Mouse (Mus musculus) midbrain, embryonic 16.5 days (tissue): Measurements from ENCODE around the gene Ttc38. TPM values are rescaled to one million over a fixed set of nuclear protein-coding genes. Genes with fewer than 3 reads are reported as not detected.
A peak's percentile ranks its signal among the peaks of the same experiment; 100 is the strongest.

Experiments used
- ATAC-seq: fragments of 200-750 bp; cut with Nextera tagmentation; 2 replicates; pipeline ENCODE4 v1.8.0; 2017; ENCODE audit warnings: moderate TSS enrichment
- H3K27ac ChIP-seq: fragments of 300-500 bp; sonication (generic); 2 replicates; pipeline ENCODE4 v1.5.1; 2014; ENCODE audit warnings: mild to moderate bottlenecking, low read length, mixed read lengths
- H3K27me3 ChIP-seq: fragments of 300-500 bp; sonication (generic); 2 replicates; pipeline ENCODE4 v1.6.1; 2014; ENCODE audit warnings: low read depth, low read length, mixed read lengths; ENCODE audit not compliant: control insufficient read depth, insufficient read depth
- H3K36me3 ChIP-seq: fragments of 300-500 bp; sonication (generic); 2 replicates; pipeline ENCODE4 v1.6.1; 2014; ENCODE audit warnings: mild to moderate bottlenecking, low read length, moderate library complexity, mixed read lengths; ENCODE audit not compliant: control insufficient read depth, insufficient read depth
- H3K4me1 ChIP-seq: fragments of 300-500 bp; sonication (generic); 2 replicates; pipeline ENCODE4 v1.6.1; 2014; ENCODE audit warnings: mild to moderate bottlenecking, low read length, mixed read lengths; ENCODE audit not compliant: control insufficient read depth, insufficient read depth
- H3K4me2 ChIP-seq: fragments of 300-500 bp; sonication (generic); 2 replicates; pipeline ENCODE4 v1.6.1; 2014; ENCODE audit warnings: mild to moderate bottlenecking, low read length, mixed read lengths
- H3K4me3 ChIP-seq: fragments of 300-500 bp; sonication (generic); 2 replicates; pipeline ENCODE4 v1.5.1; 2014; ENCODE audit warnings: low read depth, mild to moderate bottlenecking, low read length, moderate library complexity, mixed read lengths
- H3K9ac ChIP-seq: fragments of 300-500 bp; sonication (generic); 2 replicates; pipeline ENCODE4 v1.6.1; 2014; ENCODE audit warnings: low read depth, low read length, mixed read lengths
- H3K9me3 ChIP-seq: fragments of 300-500 bp; sonication (generic); replicated peaks from 2 replicates; pipeline ENCODE4 v1.6.1; 2014; ENCODE audit warnings: mild to moderate bottlenecking, low read length, mixed read lengths; ENCODE audit not compliant: control insufficient read depth, poor library complexity, severe bottlenecking
- WGBS: fragments of 180-500 bp; shearing (Covaris S2); extraction: QIAGEN DNeasy Blood & Tissue Kit; methylation state at CpG from one replicate; pipeline ENCODE4 v1.1.7; 2014; 5-methylcytosine and 5-hydroxymethylcytosine counted together
- polyA plus RNA-seq: library from polyadenylated mRNA; unstranded; fragments of >200 nt; fragmentation: Nextera tagmentation; extraction: Ambion mirVana; gene quantifications from 2 replicates; pipeline ENCODE4 v1.2.1, GENCODE M21; 2015

The Ttc38 gene
- polyA plus RNA-seq, 1 experiment from 2014 or later = 2.9 TPM

GRCm38 (mm10) chr15:85810806-85811521, 21.1 kb upstream of the Ttc38 start:
- no peaks in the 10 kb centered on the region for H3K9me3 ChIP-seq
- peak; percentile 89 for ATAC-seq
- H3K4me1 ChIP-seq = peaks cover 9% of the 10 kb centered on the region
- H3K27me3 ChIP-seq = no peaks in the 10 kb centered on the region
- H3K27ac ChIP-seq = peak overlapping the region; percentile 93
- peak overlapping the region; percentile 80 for H3K4me3 ChIP-seq
- H3K4me2 ChIP-seq = peak overlapping the region; percentile 88
- 4% methylated on average over 36 of the region's 36 CpGs for WGBS
- H3K9ac ChIP-seq = peak overlapping the region; percentile 86
- no peaks in the 10 kb centered on the region for H3K36me3 ChIP-seq

GRCm38 (mm10) chr15:85811535-85812277, 20.4 kb upstream of the Ttc38 start, which contains the start of gene Cdpf1:
Gene Cdpf1 (minus strand): TSS chr15:85811697.
- peak within 1 kb of the TSS; percentile 80 for H3K4me3 ChIP-seq
- peaks cover 9% of the 10 kb centered on the region for H3K4me1 ChIP-seq
- H3K9ac ChIP-seq = peak within 1 kb of the TSS; percentile 86
- ATAC-seq = peak; percentile 94
- peak within 1 kb of the TSS; percentile 88 for H3K4me2 ChIP-seq
- WGBS = 2% methylated on average over 32 of the region's 36 CpGs
- no peaks in the 10 kb centered on the region for H3K9me3 ChIP-seq
- H3K27ac ChIP-seq = peak within 1 kb of the TSS; percentile 93
- H3K36me3 ChIP-seq = no peaks in the 10 kb centered on the region
- H3K27me3 ChIP-seq = no peaks in the 10 kb centered on the region

GRCm38 (mm10) chr15:85813428-85813827, 18.7 kb upstream of the Ttc38 start:
- no peaks in the 10 kb centered on the region for H3K27me3 ChIP-seq
- ATAC-seq = no peak
- no peaks in the 10 kb centered on the region for H3K9me3 ChIP-seq
- no peak overlapping the region for H3K4me2 ChIP-seq
- no peak overlapping the region for H3K27ac ChIP-seq
- H3K4me1 ChIP-seq = peaks cover 9% of the 10 kb centered on the region
- WGBS = 69% methylated on average over 10 of the region's 10 CpGs
- H3K4me3 ChIP-seq = no peak overlapping the region
- H3K36me3 ChIP-seq = no peaks in the 10 kb centered on the region
- no peak overlapping the region for H3K9ac ChIP-seq

DNA sequence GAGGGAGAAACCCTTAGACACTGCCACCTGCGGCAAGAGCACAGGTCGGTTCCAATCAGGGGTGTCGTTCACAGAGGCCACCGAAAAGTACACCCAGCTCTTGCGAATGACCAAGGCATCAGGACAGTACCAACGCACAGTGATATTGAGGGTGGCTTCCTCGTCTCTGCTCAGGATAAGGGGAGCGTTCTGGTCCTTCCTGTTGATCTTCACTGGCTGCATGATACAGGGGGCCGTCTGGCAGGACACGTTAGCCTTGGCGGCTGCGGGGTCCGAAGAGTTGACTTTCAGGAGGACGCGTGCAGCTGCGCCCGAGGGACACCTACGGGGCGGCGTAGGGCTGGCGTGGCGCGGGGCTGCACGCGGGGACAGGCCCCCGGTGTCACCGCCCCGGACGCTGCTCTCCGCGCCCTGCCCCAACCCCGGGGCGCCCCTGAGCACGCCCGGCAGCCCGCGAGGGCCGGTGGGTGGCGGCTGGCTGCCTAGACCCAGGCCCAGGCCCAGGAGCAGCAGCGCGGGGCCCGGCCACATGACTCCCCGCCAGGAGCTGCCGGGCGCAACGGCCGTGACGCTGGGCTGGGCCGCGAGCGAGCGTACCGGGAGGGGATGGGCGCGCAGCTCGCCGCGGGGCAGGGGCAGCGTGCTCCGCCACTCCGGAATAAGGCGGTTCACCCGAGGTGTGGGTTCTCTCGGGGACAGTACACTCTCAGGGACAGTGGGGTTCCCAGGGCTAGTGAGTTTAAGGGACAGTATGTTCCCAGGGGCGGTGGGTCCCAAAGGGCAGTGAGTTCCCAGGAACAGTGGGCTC, 10.7 kb upstream of the Ttc38 start, which contains the start of gene Pkdrej:
Gene Pkdrej, minus strand, starts transcription at position 532 of the 808 bp plus-strand sequence.
- H3K4me3 ChIP-seq = peak within 1 kb of the TSS; percentile 42
- ATAC-seq = peak; percentile 42; the same call in 1 of the 2 replicates
- H3K4me2 ChIP-seq = peak within 1 kb of the TSS; percentile 71
- H3K27me3 ChIP-seq = no peaks in the 10 kb centered on the region; the same call in none of the 2 replicates
- H3K9me3 ChIP-seq = no peaks in the 10 kb centered on the region
- 2% methylated on average over 58 of the region's 65 CpGs for WGBS
- no peak within 1 kb of the TSS for H3K27ac ChIP-seq
- H3K4me1 ChIP-seq = peaks cover 3% of the 10 kb centered on the region; the same call in 1 of the 2 replicates
- no peaks in the 10 kb centered on the region for H3K36me3 ChIP-seq
- H3K9ac ChIP-seq = peak within 1 kb of the TSS; percentile 57

DNA sequence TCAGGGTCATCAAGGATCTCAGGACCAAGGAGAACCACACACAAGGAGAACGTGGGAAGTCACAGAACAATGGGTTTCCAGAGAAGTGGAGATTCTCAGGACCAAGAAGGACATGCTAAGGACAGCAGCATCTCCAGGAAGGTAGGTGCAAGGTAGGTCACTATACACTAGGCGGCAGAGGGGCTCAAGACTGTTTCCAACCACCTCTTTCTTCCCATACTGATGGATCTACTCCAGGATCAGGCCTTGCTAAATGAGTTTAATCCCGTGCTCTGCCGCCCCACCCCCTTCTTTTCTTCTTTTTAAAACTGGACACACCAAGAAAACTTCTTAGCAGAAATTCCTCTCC, 10.1 kb upstream of the Ttc38 start:
- Histone ChIP-seq H3K27ac (no peak overlapping the region), H3K4me2 (peak overlapping the region; percentile 71), H3K4me1 (peaks cover 3% of the 10 kb centered on the region; the same call in 1 of the 2 replicates), H3K4me3 (peak overlapping the region; percentile 42), H3K9ac (peak overlapping the region; percentile 57; the same call in 1 of the 2 replicates), H3K9me3 (no peaks in the 10 kb centered on the region), H3K36me3 (no peaks in the 10 kb centered on the region), H3K27me3 (no peaks in the 10 kb centered on the region; the same call in none of the 2 replicates)
- 9% methylated on average over 4 of the region's 4 CpGs for WGBS
- 0 out of 2 replicates have a peak, but pooled peaks have one; percentile 48 for ATAC-seq

GRCm38 (mm10) chr15:85826676-85827075, 5.4 kb upstream of the Ttc38 start:
- Histone ChIP-seq H3K36me3 (no peaks in the 10 kb centered on the region), H3K9me3 (no peaks in the 10 kb centered on the region), H3K4me1 (peaks cover 3% of the 10 kb centered on the region; the same call in 1 of the 2 replicates), H3K9ac (no peak overlapping the region), H3K27me3 (no peaks in the 10 kb centered on the region), H3K4me2 (no peak overlapping the region), H3K27ac (no peak overlapping the region), H3K4me3 (no peak overlapping the region)
- WGBS = 78% methylated on average over 5 of the region's 5 CpGs
- ATAC-seq = no peak

DNA sequence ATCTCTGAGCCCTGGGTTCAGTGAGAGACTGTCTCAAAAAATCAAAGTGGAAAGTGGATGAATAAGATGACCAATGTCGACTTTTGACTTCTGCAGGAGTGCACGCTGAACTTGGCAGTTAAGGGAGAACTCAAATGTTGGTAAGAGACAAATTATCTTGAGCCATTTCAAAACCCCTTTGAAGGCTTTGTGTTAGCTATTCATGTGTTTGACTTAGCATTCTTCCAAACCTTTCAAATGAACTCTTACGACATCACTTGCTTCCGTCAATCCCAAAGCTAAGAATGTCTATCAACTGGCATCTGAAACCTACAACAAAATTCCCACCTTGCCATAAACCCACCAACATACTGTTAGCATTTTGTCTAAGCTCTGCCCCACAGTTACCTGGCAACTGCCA, 4.0 kb upstream of the Ttc38 start:
- Histone ChIP-seq H3K36me3 (no peaks in the 10 kb centered on the region), H3K27ac (no peak overlapping the region), H3K4me1 (peaks cover 6% of the 10 kb centered on the region; the same call in 1 of the 2 replicates), H3K4me3 (no peak overlapping the region), H3K9me3 (no peaks in the 10 kb centered on the region), H3K4me2 (no peak overlapping the region), H3K9ac (no peak overlapping the region), H3K27me3 (no peaks in the 10 kb centered on the region)
- 92% methylated on average over 4 of the region's 4 CpGs for WGBS
- ATAC-seq = no peak

DNA sequence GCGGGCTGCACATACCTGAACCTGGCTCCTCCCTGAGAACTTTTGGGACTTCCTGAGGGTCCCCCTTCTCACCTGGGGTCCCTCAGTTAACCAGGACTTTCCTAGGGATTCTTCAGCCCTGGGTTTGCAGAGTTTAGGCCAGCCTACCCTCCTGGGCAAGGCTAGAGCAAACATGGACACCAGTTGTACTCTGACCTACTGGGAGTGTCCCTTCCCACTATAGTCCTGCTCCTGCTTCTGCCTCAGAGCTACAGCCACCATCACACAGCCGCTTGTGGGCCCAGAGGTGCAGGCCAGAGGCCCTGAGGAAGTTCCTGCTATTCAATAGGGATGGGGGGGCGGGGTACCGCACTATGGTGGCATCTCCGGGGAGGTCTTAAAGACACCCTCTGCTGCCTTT, 2.6 kb upstream of the Ttc38 start:
- Histone ChIP-seq H3K9me3 (no peaks in the 10 kb centered on the region), H3K4me2 (no peak overlapping the region), H3K27me3 (no peaks in the 10 kb centered on the region), H3K4me1 (peaks cover 6% of the 10 kb centered on the region; the same call in 1 of the 2 replicates), H3K9ac (no peak overlapping the region), H3K27ac (no peak overlapping the region), H3K36me3 (no peaks in the 10 kb centered on the region), H3K4me3 (no peak overlapping the region)
- 71% methylated on average over 5 of the region's 5 CpGs for WGBS
- ATAC-seq = no peak
